12 mouse cellular contexts compared by ENCODE assay signal in the genomic region with DNA sequence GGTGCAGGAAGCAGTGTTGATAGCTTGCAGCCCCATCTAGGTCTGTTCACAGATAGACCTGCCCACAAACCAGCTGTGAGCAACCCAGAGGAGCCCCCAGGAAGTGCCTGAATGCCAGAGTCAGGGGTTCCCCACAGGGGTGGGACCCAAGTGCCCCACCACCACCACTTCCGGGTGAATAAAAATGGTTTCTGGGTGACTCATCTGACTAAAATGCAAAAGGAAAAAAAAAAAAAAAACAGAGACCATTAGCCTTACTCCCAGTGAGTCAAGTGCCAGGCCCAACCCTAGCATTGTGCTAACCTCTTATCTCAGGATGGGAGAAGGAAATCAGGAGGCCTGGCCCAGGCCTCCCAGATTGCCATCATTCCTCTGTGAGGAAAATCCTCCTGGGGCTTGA. TPM values are rescaled to one million over a fixed set of nuclear protein-coding genes. Genes with fewer than 3 reads are reported as not detected.
A peak's percentile ranks its signal among the peaks of the same experiment; 100 is the strongest.
DNase-seq lines count a peak whose midpoint lies in the region; ATAC-seq and TF ChIP-seq lines count a peak whose summit lies in the region.
"Had no signal": no experiment of that assay in that cellular context is flagged by ENCODE, and none has a peak within 500 bp of the region (broad histone marks: within the 10 kb centered on the region; RNA-seq: fewer than 3 reads in every experiment).

No protein-coding gene starts in this region.

- no peaks in the 10 kb centered on the region for H3K9me3 ChIP-seq in heart, postnatal 0 days (replicated peaks; ENCODE audit: control insufficient read depth, low read length)
- no peaks in the 10 kb centered on the region for H3K9me3 ChIP-seq in forebrain, embryonic 12.5 days
- H3K9me3 ChIP-seq: embryonic facial prominence, embryonic 13.5 days; hindbrain, embryonic 12.5 days had no signal

- H3K4me3 ChIP-seq in heart, postnatal 0 days (ENCODE audit: low read depth, low read length) = no peak overlapping the region
- no peak overlapping the region for H3K4me3 ChIP-seq in myocyte
- H3K4me3 ChIP-seq in forebrain, embryonic 12.5 days (replicated peaks) = no peak overlapping the region
- H3K4me3 ChIP-seq: embryonic facial prominence, embryonic 13.5 days; hindbrain, embryonic 12.5 days had no signal

- peak overlapping the region; percentile 75 for H3K27ac ChIP-seq in heart, postnatal 0 days (ENCODE audit: low read depth)
- no peak overlapping the region for H3K27ac ChIP-seq in forebrain, embryonic 12.5 days
- H3K27ac ChIP-seq: embryonic facial prominence, embryonic 13.5 days; hindbrain, embryonic 12.5 days had no signal

- H3K36me3 ChIP-seq in heart, postnatal 0 days (replicated peaks; ENCODE audit: control insufficient read depth, insufficient read depth, low read length) = peaks cover 35% of the 10 kb centered on the region
- H3K36me3 ChIP-seq in myocyte (ENCODE audit: control insufficient read depth, insufficient read depth) = no peaks in the 10 kb centered on the region
- peaks cover 13% of the 10 kb centered on the region for H3K36me3 ChIP-seq in forebrain, embryonic 12.5 days (replicated peaks)

- TF ChIP-seq CTCF in heart, postnatal 0 days (IDR thresholded peaks at IDR 0.05; ENCODE audit: low read depth) = no peak

- no peaks in the 10 kb centered on the region for H3K27me3 ChIP-seq in heart, postnatal 0 days (ENCODE audit: control insufficient read depth, insufficient read depth, low read length)
- H3K27me3 ChIP-seq in myocyte (ENCODE audit: control insufficient read depth, insufficient read depth, insufficient read length) = no peaks in the 10 kb centered on the region
- H3K27me3 ChIP-seq in forebrain, embryonic 12.5 days = no peaks in the 10 kb centered on the region
- H3K27me3 ChIP-seq: embryonic facial prominence, embryonic 13.5 days; hindbrain, embryonic 12.5 days had no signal

- ATAC-seq in heart, postnatal 0 days (ENCODE audit: insufficient read depth, low read depth) = peak; percentile 49
- no peak for ATAC-seq in forebrain, embryonic 12.5 days (ENCODE audit: low FRiP score)

- 7% methylated on average over 1 of the region's 1 CpGs for WGBS in heart, postnatal 0 days
- 78% methylated on average over 1 of the region's 1 CpGs for WGBS in forebrain, embryonic 12.5 days

- no peak for TF ChIP-seq POLR2A in myocyte (IDR thresholded peaks at IDR 0.05; ENCODE audit: insufficient read length, low read depth)

- H3K4me1 ChIP-seq in heart, postnatal 0 days (ENCODE audit: control insufficient read depth, insufficient read depth) = peaks cover 24% of the 10 kb centered on the region
- H3K4me1 ChIP-seq in forebrain, embryonic 12.5 days = no peaks in the 10 kb centered on the region
- H3K4me1 ChIP-seq: hindbrain, embryonic 12.5 days had no signal

- TF ChIP-seq EP300 in heart, postnatal 0 days (IDR thresholded peaks at IDR 0.05; ENCODE audit: low read depth) = no peak

- no peak overlapping the region for H3K4me2 ChIP-seq in heart, postnatal 0 days (ENCODE audit: low read depth, low read length)
- H3K4me2 ChIP-seq in myocyte (ENCODE audit: low read depth) = peak overlapping the region; percentile 28
- no peak overlapping the region for H3K4me2 ChIP-seq in forebrain, embryonic 12.5 days
- H3K4me2 ChIP-seq: embryonic facial prominence, embryonic 13.5 days; hindbrain, embryonic 12.5 days had no signal

- H3K9ac ChIP-seq in heart, postnatal 0 days (replicated peaks; ENCODE audit: low read depth, low read length) = no peak overlapping the region
- no peak overlapping the region for H3K9ac ChIP-seq in forebrain, embryonic 12.5 days
- H3K9ac ChIP-seq: embryonic facial prominence, embryonic 13.5 days; hindbrain, embryonic 12.5 days had no signal

- H3ac ChIP-seq in myocyte (ENCODE audit: control insufficient read depth, insufficient read length) = no peak overlapping the region

- peak; percentile 58 for DNase-seq in 416B (ENCODE audit: low read depth)
- peak; percentile 62 for DNase-seq in MN1 (ENCODE audit: low spot score)
- DNase-seq in heart, postnatal 0 days (ENCODE audit: low spot score) = no peak
- no peak for DNase-seq in urinary bladder, adult 2 months (ENCODE audit: low spot score)
- DNase-seq in embryo, embryonic 10 days (ENCODE audit: low spot score) = no peak
- DNase-seq in urinary bladder, postnatal 25 days (ENCODE audit: low spot score) = no peak
- DNase-seq: adrenal gland, postnatal 10 days had no signal

- no peaks in the 10 kb centered on the region for H3K79me2 ChIP-seq in myocyte (ENCODE audit: control insufficient read depth, insufficient read depth)

TF ChIP-seq in myocyte, 11 proteins besides CTCF, POLR2A, EP300 and RAD21:
- TF ChIP-seq E2F4 (IDR thresholded peaks at IDR 0.05; ENCODE audit: insufficient read depth) (no peak), MYOD1 (IDR thresholded peaks at IDR 0.05; ENCODE audit: control insufficient read depth in 1 of 3, insufficient read length in 2 of 3, low read depth in 2 of 3) (peak in 1 of 3 experiments; percentile 22), MYOG (IDR thresholded peaks at IDR 0.05; ENCODE audit: control insufficient read depth in 1 of 3, insufficient read depth in 1 of 3, insufficient read length in 2 of 3, low read depth in 2 of 3) (peak in 1 of 3 experiments; percentile 38)

RNA-seq across cellular contexts. Expression of a gene that starts 21.5 kb away (rescaled TPM):
- 16.9 and 90.1 TPM in 2 replicates for total RNA-seq in heart, postnatal 0 days (2014; rRNA removed; ENCODE audit: low replicate concordance)
- 13.2 and 17.1 TPM in 2 replicates for polyA plus RNA-seq in heart, postnatal 0 days (2015; fragmentation: Nextera tagmentation; extraction: Ambion mirVana)
- 3.0 TPM for polyA plus RNA-seq in myocyte (2012; fragmentation: generic; extraction: Trizol)
- polyA plus RNA-seq in urinary bladder, adult 2 months (2012; rRNA removed) = 76.3 and 90.8 TPM in 2 replicates
- 6.0 and 7.7 TPM in 2 replicates for polyA plus RNA-seq in forebrain, embryonic 12.5 days (2016; fragmentation: Nextera tagmentation; extraction: Ambion mirVana)

RNA-seq across cellular contexts. Expression of a gene that starts 26.7 kb away (rescaled TPM):
- total RNA-seq in heart, postnatal 0 days (2014; rRNA removed; ENCODE audit: low replicate concordance) = not detected in 2 replicates
- 0.16 TPM in 1 of 2 replicates, not detected in the other for polyA plus RNA-seq in heart, postnatal 0 days (2015; fragmentation: Nextera tagmentation; extraction: Ambion mirVana)
- not detected for polyA plus RNA-seq in myocyte (2012; fragmentation: generic; extraction: Trizol)
- polyA plus RNA-seq in urinary bladder, adult 2 months (2012; rRNA removed) = not detected in 2 replicates
- 0.05 and 0.06 TPM in 2 replicates for polyA plus RNA-seq in forebrain, embryonic 12.5 days (2016; fragmentation: Nextera tagmentation; extraction: Ambion mirVana)
- total RNA-seq: adrenal gland, postnatal 10 days had no signal
- polyA plus RNA-seq: limb, embryonic 14.5 days had no signal

Comparison
In these comparisons a context has a peak if more than half of its experiments do, and no peak if none do; other contexts are left out.
1. DNase-seq: peak in 416B (single experiment) and MN1 (single experiment); none in heart, postnatal 0 days (single experiment), urinary bladder, adult 2 months (single experiment), embryo, embryonic 10 days (single experiment) and urinary bladder, postnatal 25 days (single experiment).